Mouse (Mus musculus): Measurements from ENCODE around the gene Vmn2r17. TPM values are rescaled to one million over a fixed set of nuclear protein-coding genes. Genes with fewer than 3 reads are reported as not detected.

Gene Vmn2r17
- polyA plus RNA-seq (2011; ENCODE audit: insufficient read length, low read depth, missing spikeins): not detected in 2 replicates

GRCm38 (mm10) chr5:109419388-109419787 is at the start of gene Vmn2r17:
Vmn2r17 (plus strand) TSS chr5:109419688.
- Histone ChIP-seq H3K27ac (ENCODE audit: insufficient read depth, low read length) (no peak within 1 kb of the TSS), H3K4me1 (ENCODE audit: control insufficient read depth, insufficient read depth, low read length) (no peaks in the 10 kb centered on the region), H3K4me3 (ENCODE audit: insufficient read depth, low read length) (no peak within 1 kb of the TSS)
- TF ChIP-seq CTCF (IDR thresholded peaks at IDR 0.05; ENCODE audit: borderline replicate concordance, insufficient read depth, low read length) (no peak), POLR2A (IDR thresholded peaks at IDR 0.05; ENCODE audit: low read depth, low read length) (no peak)

GRCm38 (mm10) chr5:109466576-109467506 is 47.4 kb downstream of the Vmn2r17 start:
- TF ChIP-seq CTCF (IDR thresholded peaks at IDR 0.05; ENCODE audit: borderline replicate concordance, insufficient read depth, low read length) (no peak), POLR2A (IDR thresholded peaks at IDR 0.05; ENCODE audit: low read depth, low read length) (no peak)
- no peak overlapping the region for H3K27ac ChIP-seq (ENCODE audit: insufficient read depth, low read length)
- peak overlapping the region; percentile 25 for H3K4me3 ChIP-seq (ENCODE audit: insufficient read depth, low read length)
- H3K4me1 ChIP-seq (ENCODE audit: control insufficient read depth, insufficient read depth, low read length): no peaks in the 10 kb centered on the region

GRCm38 (mm10) chr5:109506729-109507128 is 87.2 kb downstream of the Vmn2r17 start:
- H3K4me1 ChIP-seq (ENCODE audit: control insufficient read depth, insufficient read depth, low read length): no peaks in the 10 kb centered on the region
- TF ChIP-seq POLR2A (IDR thresholded peaks at IDR 0.05; ENCODE audit: low read depth, low read length): no peak
- no peak for TF ChIP-seq CTCF (IDR thresholded peaks at IDR 0.05; ENCODE audit: borderline replicate concordance, insufficient read depth, low read length)
- no peak overlapping the region for H3K27ac ChIP-seq (ENCODE audit: insufficient read depth, low read length)
- H3K4me3 ChIP-seq (ENCODE audit: insufficient read depth, low read length): no peak overlapping the region

Other genes starting within 250 kb of the Vmn2r17 start
- gene Vmn2r13, start 227.5 kb upstream of the Vmn2r17 start, polyA plus RNA-seq (2011; ENCODE audit: insufficient read length, low read depth, missing spikeins): not detected in 2 replicates
- gene Vmn2r14, start 195.0 kb upstream of the Vmn2r17 start, polyA plus RNA-seq (2011; ENCODE audit: insufficient read length, low read depth, missing spikeins): not detected in 2 replicates
- not detected in 2 replicates for gene Vmn2r15, start 122.0 kb upstream of the Vmn2r17 start, polyA plus RNA-seq (2011; ENCODE audit: insufficient read length, low read depth, missing spikeins)
- gene Vmn2r16, start 89.5 kb upstream of the Vmn2r17 start, polyA plus RNA-seq (2011; ENCODE audit: insufficient read length, low read depth, missing spikeins): not detected in 2 replicates
- gene Crlf2, start 139.3 kb downstream of the Vmn2r17 start, polyA plus RNA-seq (2011; ENCODE audit: insufficient read length, low read depth, missing spikeins): 16.2 and 16.7 TPM in 2 replicates